Mouse (Mus musculus) erythroblast, embryonic 14.5 days (primary cell): ENCODE results near the gene Col5a3. TPM values are rescaled to one million over a fixed set of nuclear protein-coding genes. Genes with fewer than 3 reads are reported as not detected.

Experiments used
- H3K27me3 ChIP-seq: 2 replicates; pipeline ENCODE4 v1.6.1; 2012; ENCODE audit warnings: inconsistent platforms; ENCODE audit not compliant: control insufficient read depth
- H3K36me3 ChIP-seq: 2 replicates; pipeline ENCODE4 v1.6.1; 2012; ENCODE audit warnings: mild to moderate bottlenecking, inconsistent platforms; ENCODE audit not compliant: control insufficient read depth
- H3K4me1 ChIP-seq: 2 replicates; pipeline ENCODE4 v1.6.1; 2012; ENCODE audit warnings: inconsistent platforms; ENCODE audit not compliant: control insufficient read depth
- H3K4me3 ChIP-seq: replicated peaks from 2 replicates; pipeline ENCODE3; 2012; ENCODE audit warnings: moderate library complexity, mild to moderate bottlenecking, inconsistent platforms
- H3K9me3 ChIP-seq: 2 replicates; pipeline ENCODE4 v1.6.1; 2012; ENCODE audit warnings: low read length, inconsistent platforms, mixed read lengths; ENCODE audit not compliant: control insufficient read depth
- GATA1 ChIP-seq: IDR thresholded peaks from 2 replicates; pipeline ENCODE4 v1.6.1; 2012; ENCODE audit warnings: low read length, inconsistent platforms, mixed read lengths
- TAL1 ChIP-seq: IDR thresholded peaks from 3 replicates; pipeline ENCODE4 v1.6.1; 2012; ENCODE audit warnings: low read length, inconsistent platforms, mixed read lengths
- polyA plus RNA-seq: library from polyadenylated mRNA; stranded (reverse); fragments of >175 nt; gene quantifications from 2 replicates; pipeline ENCODE4 v1.2.3, GENCODE M21; 2012

Gene Col5a3
- polyA plus RNA-seq, 1 experiment, result not detected

GRCm38 (mm10) chr9:20746017-20746660 is 68.7 kb downstream of the Col5a3 start, which contains the start of gene Olfm2:
Gene Olfm2, minus strand, starts transcription at chr9:20746349.
- H3K9me3 ChIP-seq, result peaks cover 4% of the 10 kb centered on the region; the same call in 1 of the 2 replicates
- no peak within 1 kb of the TSS for H3K4me3 ChIP-seq
- H3K4me1 ChIP-seq, result peaks cover 25% of the 10 kb centered on the region
- peaks cover 65% of the 10 kb centered on the region for H3K27me3 ChIP-seq
- TF ChIP-seq TAL1 (no peak), GATA1 (no peak)
- no peaks in the 10 kb centered on the region for H3K36me3 ChIP-seq

- H3K36me3 ChIP-seq, result no peaks in the 10 kb centered on the region
- H3K9me3 ChIP-seq, result peaks cover 4% of the 10 kb centered on the region; the same call in 1 of the 2 replicates
- H3K27me3 ChIP-seq, result peaks cover 66% of the 10 kb centered on the region
- TF ChIP-seq TAL1, result no peak
- TF ChIP-seq GATA1, result no peak
- no peak overlapping the region for H3K4me3 ChIP-seq
- peaks cover 28% of the 10 kb centered on the region for H3K4me1 ChIP-seq
These were observed 69.5 kb downstream of the Col5a3 start for GRCm38 (mm10) chr9:20745129-20745966.

- TF ChIP-seq TAL1, result no peak
- no peak for TF ChIP-seq GATA1
- H3K4me1 ChIP-seq, result peaks cover 22% of the 10 kb centered on the region
- no peak overlapping the region for H3K4me3 ChIP-seq
- H3K27me3 ChIP-seq, result peaks cover 73% of the 10 kb centered on the region
- peaks cover 4% of the 10 kb centered on the region; the same call in 1 of the 2 replicates for H3K9me3 ChIP-seq
- H3K36me3 ChIP-seq, result no peaks in the 10 kb centered on the region
These were observed 70.7 kb downstream of the Col5a3 start for GRCm38 (mm10) chr9:20743946-20744738.

GRCm38 (mm10) chr9:20740407-20740806 is 74.5 kb downstream of the Col5a3 start:
- H3K4me1 ChIP-seq, result peaks cover 5% of the 10 kb centered on the region
- peaks cover 39% of the 10 kb centered on the region for H3K27me3 ChIP-seq
- H3K4me3 ChIP-seq, result no peak overlapping the region
- TF ChIP-seq TAL1, result no peak
- no peak for TF ChIP-seq GATA1
- H3K9me3 ChIP-seq, result peaks cover 4% of the 10 kb centered on the region; the same call in 1 of the 2 replicates
- no peaks in the 10 kb centered on the region for H3K36me3 ChIP-seq

- no peak for TF ChIP-seq GATA1
- no peak for TF ChIP-seq TAL1
- peaks cover 5% of the 10 kb centered on the region for H3K4me1 ChIP-seq
- H3K36me3 ChIP-seq, result no peaks in the 10 kb centered on the region
- peaks cover 21% of the 10 kb centered on the region for H3K27me3 ChIP-seq
- no peaks in the 10 kb centered on the region for H3K9me3 ChIP-seq
- no peak overlapping the region for H3K4me3 ChIP-seq
These were observed 76.4 kb downstream of the Col5a3 start for GRCm38 (mm10) chr9:20738251-20738999.

- H3K4me3 ChIP-seq, result no peak overlapping the region
- no peaks in the 10 kb centered on the region for H3K9me3 ChIP-seq
- no peaks in the 10 kb centered on the region for H3K36me3 ChIP-seq
- TF ChIP-seq GATA1 (no peak), TAL1 (no peak)
- peaks cover 5% of the 10 kb centered on the region for H3K4me1 ChIP-seq
- H3K27me3 ChIP-seq, result peaks cover 15% of the 10 kb centered on the region
These were observed 77.6 kb downstream of the Col5a3 start for GRCm38 (mm10) chr9:20737227-20737626.

GRCm38 (mm10) chr9:20734692-20735091 is 80.2 kb downstream of the Col5a3 start:
- H3K9me3 ChIP-seq, result no peaks in the 10 kb centered on the region
- no peaks in the 10 kb centered on the region for H3K36me3 ChIP-seq
- TF ChIP-seq TAL1, result no peak
- H3K4me3 ChIP-seq, result no peak overlapping the region
- H3K27me3 ChIP-seq, result peaks cover 19% of the 10 kb centered on the region
- no peaks in the 10 kb centered on the region for H3K4me1 ChIP-seq

GRCm38 (mm10) chr9:20731797-20732196 is 83.1 kb downstream of the Col5a3 start:
- peaks cover 45% of the 10 kb centered on the region for H3K27me3 ChIP-seq
- no peak for TF ChIP-seq GATA1
- no peak for TF ChIP-seq TAL1
- H3K4me3 ChIP-seq, result no peak overlapping the region
- H3K9me3 ChIP-seq, result no peaks in the 10 kb centered on the region
- 0 out of 2 replicates have a peak, but pooled peaks cover 2% of the 10 kb centered on the region for H3K4me1 ChIP-seq
- H3K36me3 ChIP-seq, result no peaks in the 10 kb centered on the region
